Mouse (Mus musculus) MEL (cell line): ENCODE data around the gene Cd247. TPM values are rescaled to one million over a fixed set of nuclear protein-coding genes. Genes with fewer than 3 reads are reported as not detected.

Experiments used
- DNase-seq: peaks from one replicate; pipeline ENCODE4 v3.0.0; 2011; ENCODE audit warnings: low read depth, low spot score
- H3K27ac ChIP-seq: 2 replicates; pipeline ENCODE4 v1.5.1; 2012; ENCODE audit warnings: low read depth, mild to moderate bottlenecking, control low read depth, low read length, moderate library complexity; ENCODE audit not compliant: control insufficient read depth
- H3K27me3 ChIP-seq, 2 experiments: fragments of 150-350 bp in 1 of 2; sonication (generic) in 1 of 2; 2 replicates each; pipeline ENCODE4 v1.6.1; 2012; ENCODE audit warnings: low read length in 2 of 2, mild to moderate bottlenecking in 2 of 2, improper control_type of control experiment in 1 of 2, moderate library complexity in 1 of 2; ENCODE audit not compliant: insufficient read depth in 2 of 2, control insufficient read depth in 1 of 2
- H3K36me3 ChIP-seq, 2 experiments: 2 replicates each; pipeline ENCODE4 v1.6.1; 2012 to 2014; ENCODE audit warnings: low read length in 2 of 2, improper control_type of control experiment in 1 of 2, inconsistent platforms in 1 of 2, mild to moderate bottlenecking in 1 of 2; ENCODE audit not compliant: insufficient read depth in 2 of 2, control insufficient read depth in 1 of 2
- H3K4me1 ChIP-seq, 2 experiments: fragments of 150-350 bp in 1 of 2; sonication (generic) in 1 of 2; 2 replicates each; pipeline ENCODE4 v1.6.1; 2012; ENCODE audit warnings: low read length in 2 of 2, improper control_type of control experiment in 1 of 2, mild to moderate bottlenecking in 1 of 2; ENCODE audit not compliant: insufficient read depth in 2 of 2, control insufficient read depth in 1 of 2
- H3K4me3 ChIP-seq, 2 experiments: fragments of 150-350 bp in 1 of 2; sonication (generic) in 1 of 2; 2 replicates each; pipeline ENCODE4 v1.5.1; 2012; ENCODE audit warnings: low read depth in 2 of 2, low read length in 2 of 2, mild to moderate bottlenecking in 2 of 2, moderate library complexity in 2 of 2, control low read depth in 1 of 2, improper control_type of control experiment in 1 of 2; ENCODE audit not compliant: control insufficient read depth in 1 of 2, insufficient read depth in 1 of 2
- H3K79me2 ChIP-seq: 2 replicates; pipeline ENCODE4 v1.6.1; 2012; ENCODE audit warnings: mild to moderate bottlenecking, low read length, moderate library complexity; ENCODE audit not compliant: control insufficient read depth, poor library complexity, insufficient read depth
- H3K9ac ChIP-seq: 2 replicates; pipeline ENCODE4 v1.6.1; 2012; ENCODE audit warnings: low read depth, mild to moderate bottlenecking, control low read depth, low read length, moderate library complexity; ENCODE audit not compliant: control insufficient read depth, poor library complexity, severe bottlenecking
- H3K9me3 ChIP-seq: fragments of 150-350 bp; sonication (generic); replicated peaks from 2 replicates; pipeline ENCODE4 v1.6.1; 2012; ENCODE audit warnings: mild to moderate bottlenecking, low read length, improper control_type of control experiment, moderate library complexity; ENCODE audit not compliant: insufficient read depth
- BHLHE40 ChIP-seq: IDR thresholded peaks from 2 replicates; pipeline ENCODE4 v1.6.1; 2012; ENCODE audit warnings: low read depth, mild to moderate bottlenecking, inconsistent platforms, low read length, improper control_type of control experiment, borderline replicate concordance
- CHD1 ChIP-seq: IDR thresholded peaks from 2 replicates; pipeline ENCODE4 v1.6.1; 2012; ENCODE audit warnings: low read depth, mild to moderate bottlenecking, inconsistent platforms, low read length, improper control_type of control experiment
- CHD2 ChIP-seq: IDR thresholded peaks from 2 replicates; pipeline ENCODE4 v1.6.1; 2011; ENCODE audit warnings: low read length, improper control_type of control experiment
- CTCF ChIP-seq, 3 experiments: IDR thresholded peaks in 2 of 3; conservative IDR thresholded peaks in 1 of 3; 2 replicates each; pipeline ENCODE4 v1.5.1; 2011 to 2012; ENCODE audit warnings: low read length in 3 of 3, low read depth in 2 of 3, mild to moderate bottlenecking in 2 of 3, improper control_type of control experiment in 1 of 3, inconsistent platforms in 1 of 3, mixed read lengths in 1 of 3, moderate library complexity in 1 of 3; ENCODE audit not compliant: control insufficient read depth in 1 of 3, insufficient read depth in 1 of 3, poor library complexity in 1 of 3, severe bottlenecking in 1 of 3
- E2F4 ChIP-seq: IDR thresholded peaks from 2 replicates; pipeline ENCODE4 v1.6.1; 2011; ENCODE audit warnings: low read depth, low read length, improper control_type of control experiment, borderline replicate concordance
- EP300 ChIP-seq, 2 experiments: IDR thresholded peaks; 2 replicates each; pipeline ENCODE4 v1.6.1; 2011; ENCODE audit warnings: improper control_type of control experiment in 2 of 2, low read length in 2 of 2, low read depth in 1 of 2, mild to moderate bottlenecking in 1 of 2
- ETS1 ChIP-seq: IDR thresholded peaks from 2 replicates; pipeline ENCODE4 v1.6.1; 2012; ENCODE audit warnings: low read depth, mild to moderate bottlenecking, inconsistent platforms, low read length, improper control_type of control experiment, moderate library complexity
- GABPA ChIP-seq: IDR thresholded peaks from 2 replicates; pipeline ENCODE4 v1.6.1; 2012; ENCODE audit warnings: low read depth, mild to moderate bottlenecking, inconsistent platforms, low read length, improper control_type of control experiment, moderate library complexity
- HCFC1 ChIP-seq: IDR thresholded peaks from 2 replicates; pipeline ENCODE4 v1.6.1; 2012; ENCODE audit warnings: low read depth, mild to moderate bottlenecking, inconsistent platforms, low read length, improper control_type of control experiment, moderate library complexity
- KAT2A ChIP-seq: conservative IDR thresholded peaks from 2 replicates; pipeline ENCODE4 v1.6.1; 2012; ENCODE audit warnings: low read depth, low read length, improper control_type of control experiment, inconsistent platforms
- MAFK ChIP-seq: IDR thresholded peaks from 2 replicates; pipeline ENCODE4 v1.6.1; 2011; ENCODE audit warnings: low read depth, mild to moderate bottlenecking, low read length, improper control_type of control experiment, borderline replicate concordance
- MAZ ChIP-seq: IDR thresholded peaks from 2 replicates; pipeline ENCODE4 v1.6.1; 2012; ENCODE audit warnings: low read depth, mild to moderate bottlenecking, inconsistent platforms, low read length, improper control_type of control experiment
- MEF2A ChIP-seq: IDR thresholded peaks from 2 replicates; pipeline ENCODE4 v1.6.1; 2014; ENCODE audit warnings: low read depth, mild to moderate bottlenecking, inconsistent platforms, low read length, improper control_type of control experiment; ENCODE audit not compliant: poor library complexity, insufficient replicate concordance, severe bottlenecking; ENCODE audit errors: extremely low read depth
- MXI1 ChIP-seq: IDR thresholded peaks from 2 replicates; pipeline ENCODE4 v1.6.1; 2011; ENCODE audit warnings: mild to moderate bottlenecking, low read depth, low read length, improper control_type of control experiment
- MYC ChIP-seq: IDR thresholded peaks from 2 replicates; pipeline ENCODE4 v1.6.1; 2011; ENCODE audit warnings: low read depth, mild to moderate bottlenecking, low read length, improper control_type of control experiment, moderate library complexity
- POLR2A ChIP-seq, 2 experiments: IDR thresholded peaks; 2 replicates each; pipeline ENCODE4 v1.6.1; 2011 to 2012; ENCODE audit warnings: low read length in 2 of 2, mild to moderate bottlenecking in 2 of 2, control low read depth in 1 of 2, improper control_type of control experiment in 1 of 2, low read depth in 1 of 2, moderate library complexity in 1 of 2; ENCODE audit not compliant: control insufficient read depth in 1 of 2, insufficient read depth in 1 of 2, poor library complexity in 1 of 2
- RAD21 ChIP-seq: IDR thresholded peaks from 2 replicates; pipeline ENCODE4 v1.6.1; 2011; ENCODE audit warnings: mild to moderate bottlenecking, low read depth, low read length, improper control_type of control experiment
- RCOR1 ChIP-seq: IDR thresholded peaks from 2 replicates; pipeline ENCODE4 v1.6.1; 2012; ENCODE audit warnings: low read depth, mild to moderate bottlenecking, inconsistent platforms, low read length, improper control_type of control experiment
- SIN3A ChIP-seq: IDR thresholded peaks from 2 replicates; pipeline ENCODE4 v1.6.1; 2012; ENCODE audit warnings: low read length, improper control_type of control experiment, inconsistent platforms
- TBP ChIP-seq: IDR thresholded peaks from 2 replicates; pipeline ENCODE4 v1.8.0; 2011; ENCODE audit warnings: low read depth, low read length, improper control_type of control experiment
- TCF12 ChIP-seq: IDR thresholded peaks from 2 replicates; pipeline ENCODE4 v1.6.1; 2014; ENCODE audit warnings: low read depth, mild to moderate bottlenecking, inconsistent platforms, low read length, improper control_type of control experiment, moderate library complexity
- USF2 ChIP-seq, 2 experiments: IDR thresholded peaks; 2 replicates each; pipeline ENCODE4 v1.6.1; 2011 to 2012; ENCODE audit warnings: improper control_type of control experiment in 2 of 2, low read length in 2 of 2, borderline replicate concordance in 1 of 2, inconsistent platforms in 1 of 2, low read depth in 1 of 2, mild to moderate bottlenecking in 1 of 2; ENCODE audit not compliant: insufficient read depth in 1 of 2
- ZC3H11A ChIP-seq: IDR thresholded peaks from 2 replicates; pipeline ENCODE4 v1.6.1; 2012; ENCODE audit warnings: low read depth, mild to moderate bottlenecking, inconsistent platforms, low read length, improper control_type of control experiment
- ZKSCAN1 ChIP-seq: IDR thresholded peaks from 2 replicates; pipeline ENCODE4 v1.6.1; 2012; ENCODE audit warnings: low read depth, mild to moderate bottlenecking, inconsistent platforms, low read length, improper control_type of control experiment, moderate library complexity
- ZMIZ1 ChIP-seq: IDR thresholded peaks from 2 replicates; pipeline ENCODE4 v1.6.1; 2012; ENCODE audit warnings: low read depth, mild to moderate bottlenecking, inconsistent platforms, low read length, improper control_type of control experiment, moderate library complexity
- ZNF384 ChIP-seq: IDR thresholded peaks from 2 replicates; pipeline ENCODE4 v1.6.1; 2012; ENCODE audit warnings: low read depth, mild to moderate bottlenecking, inconsistent platforms, low read length, improper control_type of control experiment
- polyA plus RNA-seq, 2 experiments: library from polyadenylated mRNA; stranded (reverse) in 1 of 2; unstranded in 1 of 2; fragments of >175 nt in 1 of 2; fragments of >200 nt in 1 of 2; gene quantifications; 2 replicates each; pipeline versions ENCODE4 v1.2.1 to v1.2.4; 2012; ENCODE audit warnings: low replicate concordance in 2 of 2, low read depth in 1 of 2; ENCODE audit not compliant: insufficient read length in 2 of 2, insufficient read depth in 1 of 2, missing spikeins in 1 of 2
- total RNA-seq: library from RNA; depleted of rRNA; stranded (reverse); fragments of 300-350 nt; gene quantifications from 2 replicates; pipeline ENCODE4 v1.2.3, GENCODE M21; 2012

Gene Cd247
- total and polyA plus RNA-seq, 3 experiments, result 1.3 to 1.7 TPM; not detected in 1

DNA sequence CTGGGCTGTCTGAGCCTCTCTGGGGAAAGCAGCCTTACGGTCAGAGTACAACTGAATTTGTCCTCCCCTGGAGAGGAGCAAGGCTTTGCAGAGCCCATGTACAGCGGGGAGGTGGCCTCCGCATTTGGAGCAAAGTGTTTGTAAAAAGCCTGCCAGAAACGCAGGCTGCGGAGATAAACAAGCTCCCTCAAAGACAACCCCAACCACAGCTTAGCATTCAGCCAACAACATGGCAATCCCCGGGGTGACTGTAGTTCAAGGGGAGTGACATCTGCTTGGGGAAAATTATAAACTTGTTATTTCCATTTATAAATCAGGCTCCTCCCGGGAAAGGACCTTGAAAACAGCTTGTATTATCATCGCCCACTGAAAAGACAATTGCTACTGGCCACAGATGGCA lies 49.1 kb downstream of the Cd247 start:
- H3K9ac ChIP-seq, result no peak overlapping the region
- peaks cover 0 to 4% of the 10 kb centered on the region in 2 experiments; a peak in 2 of 4 replicates for H3K4me1 ChIP-seq
- DNase-seq, result no peak
- TF ChIP-seq CHD1 (no peak), RCOR1 (no peak), MAZ (no peak), ZKSCAN1 (no peak), GABPA (no peak), ETS1 (no peak), TCF12 (no peak), ZMIZ1 (no peak), KAT2A (no peak), MYC (no peak), POLR2A (IDR thresholded peaks at IDR 0.05; ENCODE audit: control insufficient read depth in 1 of 2, insufficient read depth in 1 of 2, low read depth in 1 of 2, low read length in 2 of 2, poor library complexity in 1 of 2) (no peak), ZC3H11A (no peak), MXI1 (no peak), CHD2 (no peak), BHLHE40 (no peak)
- H3K36me3 ChIP-seq, result no peaks in the 10 kb centered on the region
- H3K4me3 ChIP-seq, result no peak overlapping the region
- peaks cover 8 to 9% of the 10 kb centered on the region in 2 experiments; a peak in 3 of 4 replicates for H3K27me3 ChIP-seq
- H3K9me3 ChIP-seq, result no peaks in the 10 kb centered on the region
- no peaks in the 10 kb centered on the region for H3K79me2 ChIP-seq
- H3K27ac ChIP-seq, result no peak overlapping the region

GRCm38 (mm10) chr1:165839201-165839600 lies 50.7 kb downstream of the Cd247 start:
- no peak for DNase-seq
- H3K4me1 ChIP-seq, result peaks cover 0 to 7% of the 10 kb centered on the region in 2 experiments; a peak in 2 of 4 replicates
- no peak for TF ChIP-seq ZNF384
- TF ChIP-seq CTCF (IDR thresholded peaks at IDR 0.05 in 2 of 3, conservative IDR thresholded peaks at IDR 0.05 in 1 of 3; ENCODE audit: control insufficient read depth in 1 of 3, insufficient read depth in 1 of 3, low read depth in 2 of 3, low read length in 3 of 3, poor library complexity in 1 of 3, severe bottlenecking in 1 of 3), result no peak
- no peak for TF ChIP-seq EP300 (IDR thresholded peaks at IDR 0.05; ENCODE audit: low read depth in 1 of 2, low read length in 2 of 2)
- no peak for TF ChIP-seq GABPA
- no peak for TF ChIP-seq HCFC1
- TF ChIP-seq CHD2, result no peak
- no peak for TF ChIP-seq MEF2A
- no peak for TF ChIP-seq USF2 (IDR thresholded peaks at IDR 0.05; ENCODE audit: borderline replicate concordance in 1 of 2, insufficient read depth in 1 of 2, low read depth in 1 of 2, low read length in 2 of 2)
- no peak for TF ChIP-seq TBP
- TF ChIP-seq BHLHE40, result no peak
- TF ChIP-seq RAD21, result no peak
- TF ChIP-seq E2F4, result no peak
- no peak for TF ChIP-seq MAFK
- no peak for TF ChIP-seq CHD1
- no peak for TF ChIP-seq SIN3A
- TF ChIP-seq, all 39 proteins: peak for 0
- no peak overlapping the region for H3K27ac ChIP-seq
- no peaks in the 10 kb centered on the region for H3K9me3 ChIP-seq
- no peaks in the 10 kb centered on the region for H3K79me2 ChIP-seq
- H3K27me3 ChIP-seq, result peaks cover 8 to 9% of the 10 kb centered on the region in 2 experiments; a peak in 3 of 4 replicates
- 0 out of 4 replicates have a peak, but pooled peaks cover 0 to 2% of the 10 kb centered on the region in 2 experiments for H3K36me3 ChIP-seq
- H3K4me3 ChIP-seq, result no peak overlapping the region
- no peak overlapping the region for H3K9ac ChIP-seq
